Mouse (Mus musculus): ENCODE results near the gene Faim2. TPM values are rescaled to one million over a fixed set of nuclear protein-coding genes. Genes with fewer than 3 reads are reported as not detected.

Gene Faim2
- polyA plus RNA-seq, 1 experiment from 2014 or later: 9.5 TPM

GRCm38 (mm10) chr15:99475814-99476213, 52.2 kb downstream of the Faim2 start:
- H3K4me1 ChIP-seq (replicated peaks): peaks cover 14% of the 10 kb centered on the region
- H3K9ac ChIP-seq (replicated peaks): no peak overlapping the region
- H3K36me3 ChIP-seq: no peaks in the 10 kb centered on the region
- no peak overlapping the region for H3K27ac ChIP-seq
- H3K4me2 ChIP-seq (replicated peaks): no peak overlapping the region
- 82% methylated on average over 1 of the region's 1 CpGs for WGBS
- ATAC-seq: no peak
- H3K4me3 ChIP-seq (replicated peaks): no peak overlapping the region
- H3K27me3 ChIP-seq: no peaks in the 10 kb centered on the region
- no peaks in the 10 kb centered on the region for H3K9me3 ChIP-seq

- H3K27me3 ChIP-seq: no peaks in the 10 kb centered on the region
- peak within 1 kb of the TSS; percentile 91 for H3K9ac ChIP-seq (replicated peaks)
- 1% methylated on average over 26 of the region's 26 CpGs for WGBS
- peaks cover 3% of the 10 kb centered on the region; the same call in 1 of the 2 replicates for H3K36me3 ChIP-seq
- ATAC-seq: peak; percentile 90
- peak within 1 kb of the TSS; percentile 93 for H3K27ac ChIP-seq
- H3K4me1 ChIP-seq (replicated peaks): peaks cover 14% of the 10 kb centered on the region
- H3K9me3 ChIP-seq: no peaks in the 10 kb centered on the region
- peak within 1 kb of the TSS; percentile 81 for H3K4me2 ChIP-seq (replicated peaks)
- H3K4me3 ChIP-seq (replicated peaks): peak within 1 kb of the TSS; percentile 87
These were observed 53.4 kb downstream of the Faim2 start, which contains the start of gene Bcdin3d for GRCm38 (mm10) chr15:99474576-99474926. TSS of gene Bcdin3d (minus strand) at chr15:99474730.

DNA sequence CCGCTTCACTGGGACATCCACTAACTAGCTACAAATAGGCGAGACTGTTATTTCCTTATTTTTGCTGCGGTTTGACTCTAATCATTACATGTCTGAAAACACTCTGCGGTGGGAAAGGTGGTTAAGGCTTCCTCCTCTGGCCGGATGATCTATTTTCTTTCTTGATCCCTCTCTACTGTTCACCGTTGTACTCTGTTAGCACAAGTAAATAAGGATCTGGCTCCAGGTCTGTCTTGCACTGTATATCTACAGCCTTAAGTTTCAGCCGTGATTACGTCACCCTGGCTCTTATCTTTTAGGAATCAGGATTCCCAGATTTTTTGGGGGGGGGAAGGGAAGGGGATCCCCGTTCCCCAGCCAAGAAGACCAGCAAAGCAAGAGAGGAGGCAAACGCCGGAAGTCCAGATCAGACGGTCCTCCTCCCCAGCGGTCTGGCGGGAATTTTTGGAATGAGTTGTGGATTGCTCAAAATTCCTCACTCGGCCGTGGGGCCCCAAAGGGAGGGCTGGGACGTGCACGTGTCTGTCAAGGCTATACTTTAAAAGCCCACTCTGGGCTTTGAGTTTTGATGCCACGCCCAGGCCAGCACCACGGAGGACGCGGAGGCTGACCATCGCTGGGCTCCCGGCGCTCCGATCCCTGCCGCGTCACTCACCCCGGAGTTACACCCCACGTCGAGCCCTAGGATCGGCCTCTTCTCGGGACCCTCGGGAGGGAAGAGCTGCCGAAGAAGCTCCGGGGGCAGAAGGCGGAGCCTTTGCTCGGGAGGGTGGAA, 54.0 kb downstream of the Faim2 start:
- no peaks in the 10 kb centered on the region for H3K9me3 ChIP-seq
- H3K4me2 ChIP-seq (replicated peaks): peak overlapping the region; percentile 81
- H3K36me3 ChIP-seq: peaks cover 4% of the 10 kb centered on the region
- H3K9ac ChIP-seq (replicated peaks): peak overlapping the region; percentile 91
- 7% methylated on average over 38 of the region's 38 CpGs for WGBS
- peak overlapping the region; percentile 87 for H3K4me3 ChIP-seq (replicated peaks)
- H3K27ac ChIP-seq: peak overlapping the region; percentile 93
- peaks cover 14% of the 10 kb centered on the region for H3K4me1 ChIP-seq (replicated peaks)
- H3K27me3 ChIP-seq: no peaks in the 10 kb centered on the region
- peak; percentile 86 for ATAC-seq

GRCm38 (mm10) chr15:99472972-99473371, 55.0 kb downstream of the Faim2 start:
- Histone ChIP-seq H3K27me3 (no peaks in the 10 kb centered on the region), H3K4me1 (replicated peaks) (peaks cover 14% of the 10 kb centered on the region), H3K27ac (no peak overlapping the region), H3K9me3 (no peaks in the 10 kb centered on the region), H3K36me3 (peaks cover 7% of the 10 kb centered on the region), H3K4me2 (replicated peaks) (0 out of 2 replicates have a peak overlapping the region, but pooled peaks have one; percentile 81), H3K9ac (replicated peaks) (no peak overlapping the region), H3K4me3 (replicated peaks) (no peak overlapping the region)
- ATAC-seq: no peak
- WGBS: 89% methylated on average over 7 of the region's 7 CpGs

DNA sequence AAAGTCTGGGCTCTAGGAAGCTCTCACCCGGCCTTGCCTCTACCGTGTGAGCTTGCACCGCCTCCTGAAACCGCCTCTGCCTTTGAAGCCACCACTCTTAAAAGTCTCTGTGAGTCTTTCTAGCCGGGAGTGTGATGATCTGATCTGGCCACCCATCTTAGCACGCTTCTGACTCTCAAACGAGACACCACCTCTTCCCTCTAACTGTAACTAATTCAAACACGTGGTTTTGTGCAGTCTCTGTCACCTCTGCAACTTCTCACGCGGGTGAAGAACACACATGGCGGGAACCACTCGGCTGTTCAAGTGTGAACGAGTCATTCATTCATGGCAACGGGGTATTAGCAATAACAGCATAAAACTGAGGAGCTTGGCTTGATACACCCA, 56.3 kb downstream of the Faim2 start:
- H3K4me1 ChIP-seq (replicated peaks): peaks cover 14% of the 10 kb centered on the region
- 81% methylated on average over 14 of the region's 14 CpGs for WGBS
- H3K27ac ChIP-seq: no peak overlapping the region
- no peak for ATAC-seq
- no peaks in the 10 kb centered on the region for H3K9me3 ChIP-seq
- no peak overlapping the region for H3K4me2 ChIP-seq (replicated peaks)
- H3K9ac ChIP-seq (replicated peaks): no peak overlapping the region
- H3K4me3 ChIP-seq (replicated peaks): no peak overlapping the region
- H3K27me3 ChIP-seq: no peaks in the 10 kb centered on the region
- H3K36me3 ChIP-seq: peaks cover 7% of the 10 kb centered on the region

DNA sequence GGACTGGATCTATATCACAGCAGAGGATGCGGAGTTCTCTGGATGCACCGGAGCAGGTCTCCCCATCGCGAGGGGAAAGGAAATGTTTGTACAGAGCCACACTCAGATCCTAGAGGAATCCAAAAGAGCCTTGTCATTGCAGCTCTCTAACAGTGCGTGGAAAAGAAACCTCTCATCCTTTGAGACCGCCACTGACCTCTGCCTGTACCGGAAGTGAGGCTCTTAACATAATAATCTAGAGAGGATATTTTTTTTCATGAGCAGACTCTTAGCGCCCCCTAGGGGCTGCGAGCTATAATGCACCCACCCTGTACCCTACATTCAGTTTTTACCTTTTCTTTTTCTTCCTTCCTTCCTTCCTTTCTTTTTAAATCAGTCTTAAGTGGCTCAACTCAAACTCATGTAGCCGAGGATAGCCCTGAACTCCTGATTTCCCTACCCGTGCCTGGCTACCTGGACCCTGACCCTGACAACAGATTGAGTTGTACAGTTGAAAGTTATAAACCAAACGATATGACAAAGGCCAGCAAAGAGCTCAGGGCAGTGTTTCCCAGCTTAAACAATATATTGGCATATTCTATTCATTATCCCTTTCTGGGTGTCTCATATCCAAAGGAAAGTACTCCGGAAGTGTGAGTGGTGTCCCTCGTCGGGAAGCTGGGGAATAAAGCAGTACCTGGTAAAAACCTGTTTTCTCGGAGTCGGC, 56.8 kb downstream of the Faim2 start:
- Histone ChIP-seq H3K4me2 (replicated peaks) (peak overlapping the region; percentile 19; the same call in 1 of the 2 replicates), H3K36me3 (peaks cover 10% of the 10 kb centered on the region), H3K9ac (replicated peaks) (0 out of 2 replicates have a peak overlapping the region, but pooled peaks have one; percentile 14), H3K4me1 (replicated peaks) (peaks cover 14% of the 10 kb centered on the region), H3K9me3 (no peaks in the 10 kb centered on the region), H3K27ac (peak overlapping the region; percentile 16; the same call in 1 of the 2 replicates), H3K4me3 (replicated peaks) (no peak overlapping the region), H3K27me3 (no peaks in the 10 kb centered on the region)
- ATAC-seq: no peak
- WGBS: 64% methylated on average over 17 of the region's 17 CpGs

- no peak overlapping the region for H3K9ac ChIP-seq (replicated peaks)
- ATAC-seq: no peak
- H3K4me3 ChIP-seq (replicated peaks): no peak overlapping the region
- H3K4me1 ChIP-seq (replicated peaks): peaks cover 14% of the 10 kb centered on the region
- H3K27ac ChIP-seq: 0 out of 2 replicates have a peak overlapping the region, but pooled peaks have one; percentile 16
- H3K4me2 ChIP-seq (replicated peaks): peak overlapping the region; percentile 19; the same call in 1 of the 2 replicates
- 92% methylated on average over 31 of the region's 31 CpGs for WGBS
- H3K36me3 ChIP-seq: peaks cover 10% of the 10 kb centered on the region
- H3K27me3 ChIP-seq: no peaks in the 10 kb centered on the region
- no peaks in the 10 kb centered on the region for H3K9me3 ChIP-seq
These were observed 57.7 kb downstream of the Faim2 start for GRCm38 (mm10) chr15:99470224-99470761.

- Histone ChIP-seq H3K36me3 (peaks cover 10% of the 10 kb centered on the region), H3K4me1 (replicated peaks) (peaks cover 11% of the 10 kb centered on the region), H3K4me3 (replicated peaks) (no peak overlapping the region), H3K27me3 (no peaks in the 10 kb centered on the region), H3K9me3 (no peaks in the 10 kb centered on the region), H3K27ac (no peak overlapping the region), H3K9ac (replicated peaks) (no peak overlapping the region), H3K4me2 (replicated peaks) (no peak overlapping the region)
- ATAC-seq: no peak
- 90% methylated on average over 4 of the region's 4 CpGs for WGBS
These were observed 58.2 kb downstream of the Faim2 start for GRCm38 (mm10) chr15:99469736-99470135.

DNA sequence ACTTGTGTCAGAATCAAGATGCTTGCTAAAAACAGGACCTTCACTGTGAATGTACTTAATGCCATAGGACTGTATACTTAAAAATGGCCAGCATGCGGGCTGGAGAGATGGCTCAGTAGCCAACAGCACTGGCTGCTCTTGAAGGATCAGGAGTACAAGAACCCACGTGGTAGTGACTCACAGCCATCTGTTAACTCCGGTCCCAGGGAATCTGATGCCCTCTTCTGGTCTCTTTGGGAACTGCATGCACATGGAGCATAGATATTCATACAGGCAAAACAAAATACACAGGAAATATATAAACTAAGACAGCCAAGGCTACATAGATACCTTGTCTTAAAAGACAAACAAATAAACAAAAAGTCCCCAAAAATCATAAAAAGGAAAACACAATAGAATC, 58.9 kb downstream of the Faim2 start:
- Histone ChIP-seq H3K4me2 (replicated peaks) (no peak overlapping the region), H3K4me1 (replicated peaks) (peaks cover 10% of the 10 kb centered on the region), H3K27me3 (no peaks in the 10 kb centered on the region), H3K27ac (no peak overlapping the region), H3K4me3 (replicated peaks) (no peak overlapping the region), H3K36me3 (peaks cover 10% of the 10 kb centered on the region), H3K9me3 (no peaks in the 10 kb centered on the region), H3K9ac (replicated peaks) (no peak overlapping the region)
- ATAC-seq: 0 out of 2 replicates have a peak, but pooled peaks have one; percentile 45
- 41% methylated on average over 3 of the region's 3 CpGs for WGBS

- H3K9ac ChIP-seq (replicated peaks): no peak overlapping the region
- no peak for ATAC-seq
- no peak overlapping the region for H3K27ac ChIP-seq
- no peaks in the 10 kb centered on the region for H3K9me3 ChIP-seq
- H3K4me2 ChIP-seq (replicated peaks): no peak overlapping the region
- peaks cover 5% of the 10 kb centered on the region for H3K4me1 ChIP-seq (replicated peaks)
- no peak overlapping the region for H3K4me3 ChIP-seq (replicated peaks)
- H3K27me3 ChIP-seq: no peaks in the 10 kb centered on the region
- WGBS: 75% methylated on average over 13 of the region's 13 CpGs
- peaks cover 3% of the 10 kb centered on the region; the same call in 1 of the 2 replicates for H3K36me3 ChIP-seq
These were observed 64.8 kb downstream of the Faim2 start for GRCm38 (mm10) chr15:99463194-99463593.

DNA sequence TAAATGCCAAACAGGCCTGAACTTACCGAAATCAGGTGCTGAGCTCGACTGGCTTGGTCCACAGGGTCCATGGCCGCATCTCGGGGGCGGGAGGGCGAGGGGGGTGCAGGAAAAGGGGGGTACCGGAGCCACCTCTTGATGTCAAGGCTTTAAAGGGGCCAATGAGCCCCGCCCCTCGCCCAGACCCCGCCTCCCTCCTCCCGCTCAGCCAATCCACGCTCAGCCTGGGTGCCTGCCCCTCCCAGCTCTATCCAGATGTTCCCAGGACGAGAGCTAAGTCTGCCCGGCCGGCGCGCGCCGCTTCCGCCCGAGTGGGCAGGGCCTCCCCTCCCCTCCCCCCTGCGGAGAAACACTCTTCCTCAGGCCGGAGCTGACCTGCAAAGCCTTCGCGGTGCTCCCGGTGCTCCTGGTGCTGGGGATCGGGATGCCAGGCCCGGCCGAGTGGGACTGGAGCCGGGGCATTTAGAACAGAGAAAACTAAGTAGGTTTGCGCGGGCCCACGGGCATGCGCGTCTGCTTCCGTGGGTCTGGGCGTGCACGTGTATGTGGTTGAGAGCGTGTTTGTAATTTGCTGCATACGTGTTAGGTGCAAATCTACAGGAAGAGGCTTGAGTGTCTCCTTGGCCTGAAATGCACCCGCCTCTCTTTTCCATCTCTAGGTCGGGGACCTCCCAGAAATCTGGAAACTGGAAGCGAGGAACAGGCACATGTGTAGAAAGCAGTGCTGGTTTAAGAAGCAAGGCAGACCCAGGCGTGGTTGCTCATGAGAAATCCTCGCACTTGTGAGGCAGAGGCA, 70.2 kb downstream of the Faim2 start, which contains the start of gene Nckap5l:
TSS of gene Nckap5l (minus strand) at position 143 of the 796 bp plus-strand sequence.
- Histone ChIP-seq H3K4me2 (replicated peaks) (peak within 1 kb of the TSS; percentile 82), H3K4me3 (replicated peaks) (peak within 1 kb of the TSS; percentile 88), H3K27ac (peak within 1 kb of the TSS; percentile 88), H3K27me3 (no peaks in the 10 kb centered on the region), H3K4me1 (replicated peaks) (peaks cover 46% of the 10 kb centered on the region), H3K9ac (replicated peaks) (peak within 1 kb of the TSS; percentile 78), H3K36me3 (peaks cover 3% of the 10 kb centered on the region; the same call in 1 of the 2 replicates), H3K9me3 (no peaks in the 10 kb centered on the region)
- peak; percentile 93 for ATAC-seq
- WGBS: 1% methylated on average over 44 of the region's 45 CpGs
